Mouse (Mus musculus) lung, adult 2 months (tissue): ENCODE measurements around the gene Rpl7a.
A peak's percentile ranks its signal among the peaks of the same experiment; 100 is the strongest.

Source experiments
- CTCF ChIP-seq: fragments of 200-500 bp; IDR thresholded peaks from 2 replicates; pipeline ENCODE4 v1.5.1; 2011; ENCODE audit warnings: mild to moderate bottlenecking, low read length, control low read depth; ENCODE audit not compliant: insufficient read depth
- POLR2A ChIP-seq: fragments of 200-500 bp; IDR thresholded peaks from 2 replicates; pipeline ENCODE4 v1.6.1; 2011; ENCODE audit warnings: low read depth, mild to moderate bottlenecking, control low read depth, low read length, borderline replicate concordance; ENCODE audit errors: extremely low read depth

DNA sequence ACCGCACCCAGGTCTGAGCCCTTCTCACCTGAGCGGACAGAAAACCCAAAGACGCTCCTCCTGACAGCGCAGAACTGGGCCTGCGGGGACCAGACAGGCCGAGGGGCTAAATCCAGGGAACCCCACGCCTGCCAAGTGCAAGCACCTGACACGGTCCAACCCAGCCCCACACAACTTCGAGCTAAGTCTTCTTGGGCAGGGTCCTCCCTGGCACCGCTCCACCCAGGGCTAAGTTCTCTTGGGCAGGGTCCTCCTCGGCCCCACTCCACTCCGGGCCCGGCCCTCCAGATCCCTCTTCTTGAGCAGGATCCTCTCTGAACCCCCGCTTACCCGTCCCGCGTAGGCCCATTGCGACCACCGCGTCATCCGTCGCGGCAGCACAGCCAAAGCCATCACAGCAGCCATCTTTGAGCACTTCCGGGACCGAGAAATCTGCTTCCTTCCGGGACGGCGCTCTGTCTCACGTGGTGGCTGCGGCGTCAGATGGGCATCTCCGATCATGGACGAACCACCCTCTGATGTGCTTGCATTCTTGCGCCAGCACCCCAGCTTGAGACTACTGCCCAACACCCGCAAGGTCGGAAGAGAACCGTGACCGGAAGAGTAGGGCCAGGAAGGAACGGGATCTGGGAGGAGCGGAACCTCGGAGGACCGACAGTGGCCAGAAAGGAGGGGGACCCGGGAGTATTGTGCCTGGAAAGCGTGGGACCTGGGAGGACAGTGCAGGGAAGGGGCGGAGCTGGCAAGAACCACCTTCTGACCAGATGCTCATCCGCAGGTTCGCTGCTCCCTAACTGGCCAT, 5.6 kb downstream of the Rpl7a start, which contains the start of the genes Surf2 and Surf1:
- TF ChIP-seq CTCF: no peak
- TF ChIP-seq POLR2A: peak; percentile 88; the same call in 1 of the 2 replicates
